Mouse (Mus musculus) natural killer cell, adult 2 months (primary cell): ENCODE results near the gene Hs1bp3.

Source experiments
- DNase-seq, 2 experiments: peaks; one replicate each; pipeline ENCODE4 v3.0.0; 2022; ENCODE audit warnings: low spot score in 2 of 2

Hs1bp3 gene

DNA sequence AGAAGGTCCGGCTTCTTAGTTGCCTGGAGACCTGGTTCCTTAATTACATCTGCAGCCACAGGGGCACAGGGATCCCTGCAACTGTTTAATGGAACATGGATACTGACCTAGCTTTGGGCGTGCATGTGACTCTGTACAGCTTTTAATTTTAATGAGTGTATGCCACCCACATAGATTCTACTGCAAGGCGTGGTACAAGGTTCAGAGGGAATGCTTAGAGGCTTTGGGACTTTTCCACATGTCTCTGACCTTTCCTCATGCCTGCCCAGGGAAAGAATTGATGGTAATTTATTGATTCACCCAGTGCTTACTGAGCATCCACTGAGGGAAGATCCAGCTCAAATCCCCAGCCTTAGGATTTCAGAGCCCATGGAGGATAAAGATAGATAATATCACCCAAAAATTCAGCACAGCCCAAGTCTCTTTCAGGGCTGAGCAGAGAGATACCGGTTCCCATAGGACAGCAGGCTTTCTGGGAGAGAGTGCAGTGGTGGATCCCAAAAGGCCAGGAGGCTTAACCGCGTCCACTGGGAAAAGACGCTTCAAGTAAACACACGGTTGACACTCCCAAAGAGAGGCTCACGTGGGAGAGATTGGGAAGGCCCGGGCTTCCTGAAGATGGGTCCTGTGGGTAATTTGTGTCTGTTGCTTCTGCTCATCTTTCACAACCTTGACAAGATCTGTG is 23.5 kb downstream of the Hs1bp3 start:
- no peak for DNase-seq

GRCm38 (mm10) chr12:8337286-8338060 is 24.2 kb downstream of the Hs1bp3 start:
- DNase-seq: no peak

DNA sequence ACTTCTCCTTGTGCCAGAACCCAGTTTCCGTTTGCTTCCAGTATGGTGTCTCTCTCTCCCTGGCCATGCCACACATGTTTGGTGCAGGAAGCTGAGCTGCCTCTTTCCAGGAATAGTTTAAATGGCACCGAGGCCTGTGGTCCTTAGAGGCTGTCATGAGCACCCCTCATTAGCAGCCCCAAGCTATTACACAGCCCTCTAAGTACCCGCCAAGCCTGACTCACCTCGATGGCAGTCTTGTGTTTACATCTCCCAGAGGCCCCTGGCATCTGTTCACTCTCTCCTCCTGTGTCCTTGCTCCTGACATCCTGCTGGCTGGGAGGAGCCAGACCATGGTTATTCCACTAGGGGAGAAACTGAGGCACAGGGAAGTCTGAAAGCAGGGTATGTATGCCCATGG is 25.3 kb downstream of the Hs1bp3 start:
- DNase-seq: no peak

DNA sequence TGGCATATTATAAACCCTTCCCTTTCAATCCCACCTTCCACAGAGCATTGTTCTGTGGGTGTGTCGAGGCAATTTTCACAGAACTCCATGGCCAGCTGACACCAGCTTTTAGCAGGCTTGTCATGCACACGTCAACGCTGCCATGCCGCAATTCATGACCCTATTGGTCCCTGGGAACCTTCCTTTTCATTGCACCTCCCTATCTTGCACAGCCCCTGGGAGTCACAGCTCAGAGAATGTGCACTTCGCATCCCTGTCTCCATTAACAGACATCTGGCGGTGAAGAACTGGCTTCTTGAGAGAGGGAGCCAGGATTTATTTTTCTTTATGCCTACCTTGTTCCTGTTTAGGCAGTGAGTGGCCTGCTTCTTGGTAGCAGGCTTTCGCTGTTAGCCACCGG is 25.7 kb downstream of the Hs1bp3 start:
- DNase-seq: no peak

DNA sequence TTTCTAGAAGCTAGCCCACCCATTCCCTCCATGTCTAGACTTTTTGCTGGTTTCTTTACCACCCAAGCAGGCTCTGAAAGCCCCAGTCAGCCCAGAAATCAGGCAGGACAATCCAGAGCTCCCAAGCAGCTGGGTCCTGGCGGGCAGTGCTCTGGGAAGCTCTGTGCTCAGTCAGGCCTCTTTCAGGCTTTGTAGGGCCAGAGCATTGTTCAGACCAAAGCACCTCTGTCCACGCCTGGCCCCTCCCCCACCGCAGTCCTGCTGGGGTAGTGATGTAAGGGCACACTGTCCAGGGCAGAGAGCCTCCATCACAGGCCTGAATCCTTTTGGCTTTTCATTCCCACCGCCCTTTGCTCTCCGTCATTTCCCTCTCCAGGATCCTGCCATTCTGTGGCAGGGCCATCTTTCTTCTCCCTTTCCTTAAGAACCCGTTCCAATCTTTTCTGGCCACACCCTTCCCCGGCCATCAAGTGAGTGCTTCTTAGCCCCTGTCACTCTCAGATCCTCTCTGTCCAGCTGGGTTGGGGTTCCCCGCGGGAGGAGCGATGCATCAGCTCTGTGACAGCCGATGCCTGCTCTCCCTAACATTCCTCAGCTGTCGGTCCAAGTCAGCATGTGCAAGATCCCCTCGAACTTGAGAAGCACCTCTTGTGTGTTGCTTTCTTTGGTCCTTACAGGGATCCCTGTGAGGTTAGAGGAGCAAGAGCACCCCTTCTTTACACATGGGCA is 26.5 kb downstream of the Hs1bp3 start:
- no peak for DNase-seq

GRCm38 (mm10) chr12:8341008-8341407 is 27.8 kb downstream of the Hs1bp3 start:
- DNase-seq: no peak

DNA sequence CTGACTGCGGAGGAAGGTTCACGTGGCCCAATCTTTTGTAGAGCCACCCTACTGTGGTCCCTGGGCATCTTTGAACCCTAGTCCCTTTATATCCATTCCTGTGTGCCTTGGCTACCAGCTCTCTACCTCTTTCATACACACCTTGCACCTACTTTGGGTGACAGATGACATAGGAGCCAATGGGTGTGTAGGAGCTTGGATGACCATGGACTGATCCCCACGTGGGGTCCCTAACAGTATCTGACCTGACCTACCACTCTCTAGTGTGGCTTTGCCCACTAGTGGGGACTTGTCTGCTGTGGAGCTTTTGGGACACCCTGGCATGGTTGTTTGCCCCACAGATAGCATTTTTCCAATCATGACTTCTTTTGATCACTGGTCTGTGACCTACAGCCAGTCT is 30.1 kb downstream of the Hs1bp3 start:
- no peak for DNase-seq

DNA sequence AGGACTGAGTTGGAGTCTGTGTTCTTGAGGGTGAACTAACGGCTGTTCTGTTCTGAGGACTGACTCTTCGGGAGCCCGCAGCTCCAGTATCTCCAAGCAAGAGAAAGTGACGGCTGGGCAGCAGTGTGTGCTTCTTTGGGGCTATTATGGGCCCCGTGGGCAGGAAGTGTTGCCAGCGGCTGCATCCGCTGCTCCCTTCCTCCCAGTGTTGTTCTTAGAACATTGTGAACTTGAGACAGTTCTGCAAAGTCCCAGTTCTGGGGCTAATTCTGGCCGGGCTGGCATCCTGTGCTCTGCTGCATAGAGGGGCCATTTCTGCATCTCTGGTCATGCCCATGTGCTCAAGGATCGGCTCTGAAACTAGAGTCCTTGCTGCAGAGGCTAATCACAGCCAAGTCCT is 31.7 kb downstream of the Hs1bp3 start:
- DNase-seq: peak in 1 of 2 experiments; percentile 4

- DNase-seq: no peak
These were observed 32.3 kb downstream of the Hs1bp3 start for GRCm38 (mm10) chr12:8345539-8345938.

- DNase-seq: peak in 1 of 2 experiments; percentile 16
These were observed 34.7 kb downstream of the Hs1bp3 start for GRCm38 (mm10) chr12:8347746-8348462.

- no peak for DNase-seq
These were observed 35.7 kb downstream of the Hs1bp3 start for GRCm38 (mm10) chr12:8348733-8349513.

DNA sequence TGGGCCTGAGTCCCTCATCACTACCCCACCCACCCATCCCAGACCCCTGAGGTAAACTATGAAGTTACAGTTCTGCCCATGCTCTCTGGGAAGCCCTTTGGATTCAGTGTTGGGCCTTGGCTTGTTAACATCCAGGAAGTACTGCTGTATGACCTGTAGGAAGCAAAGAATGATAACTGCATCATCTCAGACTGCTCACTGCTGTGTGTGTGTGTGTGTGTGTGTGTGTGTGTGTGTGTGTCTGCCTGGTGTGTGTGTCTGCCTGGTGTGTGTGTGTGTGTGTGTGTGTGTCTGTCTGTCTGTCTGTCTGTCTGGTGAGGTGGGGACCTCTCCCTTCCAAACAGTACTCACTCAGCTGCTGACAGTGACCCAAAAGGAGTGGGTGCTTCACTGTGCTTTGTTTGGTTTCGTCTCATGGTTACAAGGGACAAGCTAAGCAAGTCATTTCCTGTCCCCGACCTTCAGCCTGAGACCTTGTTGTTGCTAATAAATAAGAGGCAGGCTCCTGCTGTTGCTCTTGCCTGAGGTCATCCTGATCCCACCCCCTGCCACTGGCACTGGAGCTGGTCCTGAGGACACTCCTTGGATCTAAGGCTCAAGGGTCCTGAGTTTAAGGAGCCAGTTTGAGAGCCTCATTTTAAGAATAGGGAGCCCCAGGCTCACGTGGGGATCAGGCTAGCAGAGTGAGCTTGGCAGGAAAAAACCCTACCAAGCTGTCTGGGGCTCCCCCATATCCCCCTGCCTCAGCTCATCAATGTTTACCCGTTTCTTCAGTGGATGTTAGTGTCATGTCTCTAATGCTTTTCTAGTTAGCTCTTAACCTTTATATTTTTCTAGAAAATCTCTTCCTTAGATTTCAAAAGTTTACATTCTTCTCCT is 38.0 kb downstream of the Hs1bp3 start:
- peak; percentile 69 to 78 for DNase-seq

DNA sequence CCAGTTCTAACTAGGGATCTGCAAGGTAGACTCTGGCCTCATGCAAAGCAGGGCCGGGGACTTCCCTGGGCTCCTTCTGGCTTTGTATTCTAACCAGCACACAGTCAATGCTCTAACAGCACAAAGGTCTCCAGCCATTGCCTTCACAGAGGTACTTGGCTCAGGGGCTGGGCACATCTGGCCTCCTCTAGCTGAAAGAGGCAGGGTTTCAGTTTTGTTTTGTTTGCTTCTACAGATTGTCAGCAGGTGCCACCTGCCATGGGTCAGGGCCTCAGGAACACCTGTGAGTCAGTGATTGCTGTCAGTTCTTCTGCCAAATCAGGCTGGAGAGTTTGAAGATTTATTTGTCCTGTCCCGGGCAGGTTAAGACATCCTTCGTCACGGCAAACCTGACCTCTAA is 39.8 kb downstream of the Hs1bp3 start:
- peak in 1 of 2 experiments; percentile 51 for DNase-seq

- DNase-seq: no peak
These were observed 41.0 kb downstream of the Hs1bp3 start for GRCm38 (mm10) chr12:8354187-8354586.

DNA sequence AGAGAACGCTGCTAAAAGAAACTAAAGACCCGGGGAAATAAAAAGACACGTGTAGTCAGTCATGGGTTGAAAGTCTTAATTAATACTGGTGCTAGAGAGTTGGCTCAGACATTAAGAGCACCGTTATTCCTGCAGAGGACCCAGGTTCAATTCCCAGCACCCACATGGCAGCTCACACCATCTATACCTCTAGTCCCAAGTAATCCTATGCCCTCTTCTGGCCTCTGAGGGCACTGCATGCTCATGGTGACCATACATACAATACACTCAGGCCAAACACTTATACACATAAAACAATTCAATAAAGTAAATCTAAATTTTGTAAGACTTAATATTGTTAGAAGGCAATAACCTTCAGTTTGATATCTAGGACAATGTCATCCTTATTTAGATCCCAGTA is 41.8 kb downstream of the Hs1bp3 start:
- no peak for DNase-seq

- peak in 1 of 2 experiments; percentile 8 for DNase-seq
These were observed 44.2 kb downstream of the Hs1bp3 start for GRCm38 (mm10) chr12:8357449-8357848.

DNA sequence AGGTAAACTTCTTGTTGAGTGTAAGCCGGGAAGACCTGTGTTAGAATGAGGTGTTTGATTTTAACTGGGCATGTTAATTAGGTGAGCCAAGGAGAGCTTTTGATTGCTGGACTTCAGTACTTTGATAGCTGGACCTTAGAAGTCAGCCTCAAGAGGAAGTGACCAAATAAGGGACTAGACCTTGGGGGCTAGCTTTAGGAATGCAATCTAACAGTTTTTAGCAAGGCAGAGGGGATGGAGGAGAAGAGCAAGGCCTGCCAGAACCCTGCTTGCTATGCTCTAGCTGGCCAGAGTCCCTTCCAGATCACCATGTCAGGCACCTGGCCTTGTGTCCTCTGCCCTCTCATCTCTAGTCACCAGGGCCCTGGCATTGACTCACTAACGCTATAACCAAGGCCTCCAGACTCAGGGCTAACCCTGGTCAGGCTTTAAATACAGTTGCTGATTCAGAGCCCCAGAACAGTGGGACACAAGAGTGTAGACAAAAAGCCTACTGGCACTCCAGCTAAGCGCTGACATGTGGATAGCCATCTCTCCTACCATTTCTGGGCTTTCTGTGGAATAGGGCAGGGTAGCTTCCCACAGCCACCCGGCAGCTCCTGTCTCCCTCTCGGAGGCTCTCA is 45.2 kb downstream of the Hs1bp3 start:
- DNase-seq: no peak

DNA sequence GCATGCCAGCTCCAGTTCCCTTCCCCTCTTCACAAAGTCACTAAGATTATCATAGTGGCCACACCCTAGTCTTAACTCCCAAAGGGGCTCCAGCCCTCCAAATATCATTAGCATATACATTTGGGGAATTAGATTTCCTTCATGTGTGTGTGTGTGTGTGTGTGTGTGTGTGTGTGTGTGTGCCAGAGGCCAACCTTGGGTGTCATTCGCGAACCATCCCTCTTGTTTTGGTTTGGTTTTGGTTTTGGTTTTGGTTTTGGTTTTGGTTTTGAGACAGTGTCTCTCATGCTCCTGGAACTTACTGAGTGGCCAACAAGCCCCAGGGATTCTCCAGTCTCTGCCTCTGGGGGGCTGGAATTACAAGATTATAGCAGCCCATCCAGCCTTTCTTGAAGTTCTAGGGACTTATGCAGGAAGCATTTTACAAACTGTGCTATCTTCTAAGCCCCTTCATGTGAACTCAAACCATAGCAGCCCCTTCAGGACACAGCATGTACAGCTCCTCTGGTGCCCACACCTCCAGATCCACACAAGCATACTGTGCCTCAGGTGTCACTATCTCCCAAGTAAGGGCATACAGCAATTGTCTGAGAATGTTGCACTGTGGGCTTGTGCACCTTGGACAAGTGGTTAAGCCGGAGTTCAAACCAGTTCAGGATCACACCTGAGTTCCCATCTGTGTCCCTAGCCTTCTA is 46.3 kb downstream of the Hs1bp3 start:
- no peak for DNase-seq

GRCm38 (mm10) chr12:8361866-8362265 is 48.6 kb downstream of the Hs1bp3 start:
- no peak for DNase-seq
